Mouse (Mus musculus): ENCODE results near the gene Cacna1a. TPM values are rescaled to one million over a fixed set of nuclear protein-coding genes. Genes with fewer than 3 reads are reported as not detected.

The Cacna1a gene
- polyA plus RNA-seq (2021; fragmentation: Nextera tagmentation) = 4.9 and 9.3 TPM in 2 replicates
- long read RNA-seq, experiment 1, partial matches to known transcripts = 2 of 17 reads
- long read RNA-seq, experiment 1, other reads (novel, unspliced or antisense) = 14 of 17 reads
- long read RNA-seq, experiment 2, partial matches to known transcripts = 3 of 22 reads
- long read RNA-seq, experiment 2, other reads (novel, unspliced or antisense) = 19 of 22 reads

GRCm38 (mm10) chr8:84388275-84388674 is at the start of gene Cacna1a:
TSS of gene Cacna1a (plus strand) at chr8:84388440.

GRCm38 (mm10) chr8:84662581-84663065 is 274.4 kb downstream of the Cacna1a start, which contains the start of gene Ier2:
TSS of gene Ier2 (minus strand) at chr8:84662852.

GRCm38 (mm10) chr8:84686191-84687002 is 298.2 kb downstream of the Cacna1a start, which contains the start of gene Trmt1:
TSS of gene Trmt1 (plus strand) at chr8:84686307.

GRCm38 (mm10) chr8:84687705-84688100 is 299.5 kb downstream of the Cacna1a start, which contains the start of gene Nacc1:
TSS of gene Nacc1 (minus strand) at chr8:84687862.

Other genes with a start within 250 kb of the Cacna1a start
- 9.9 and 10.6 TPM in 2 replicates for gene Cc2d1a, start 240.5 kb upstream of the Cacna1a start, polyA plus RNA-seq (2021; fragmentation: Nextera tagmentation)
- 1.2 and 2.5 TPM in 2 replicates for gene 4930432K21Rik, start 240.4 kb upstream of the Cacna1a start, polyA plus RNA-seq (2021; fragmentation: Nextera tagmentation)
- gene Nanos3, start 203.2 kb upstream of the Cacna1a start, polyA plus RNA-seq (2021; fragmentation: Nextera tagmentation) = 4.0 and 5.1 TPM in 2 replicates
- gene Zswim4, start 151.4 kb upstream of the Cacna1a start, polyA plus RNA-seq (2021; fragmentation: Nextera tagmentation) = 1.5 and 3.3 TPM in 2 replicates
- 458 and 479 TPM in 2 replicates for gene D8Ertd738e, start 138.7 kb upstream of the Cacna1a start, polyA plus RNA-seq (2021; fragmentation: Nextera tagmentation)
- gene Mri1, start 131.1 kb upstream of the Cacna1a start, polyA plus RNA-seq (2021; fragmentation: Nextera tagmentation) = 8.4 and 14.3 TPM in 2 replicates
- gene Ccdc130, start 118.1 kb upstream of the Cacna1a start, polyA plus RNA-seq (2021; fragmentation: Nextera tagmentation) = 22.3 TPM in 2 replicates